Mouse (Mus musculus) midbrain, postnatal 0 days (tissue): Measurements from ENCODE around the gene Nyap1. TPM values are rescaled to one million over a fixed set of nuclear protein-coding genes. Genes with fewer than 3 reads are reported as not detected.

Experiments
- ATAC-seq: fragments of 200-750 bp; cut with Nextera tagmentation; 2 replicates; pipeline ENCODE4 v1.8.0; 2017; ENCODE audit warnings: moderate number of reproducible peaks, mild to moderate bottlenecking, moderate TSS enrichment, moderate library complexity; ENCODE audit not compliant: low FRiP score
- DNase-seq: peaks from one replicate; pipeline ENCODE4 v3.0.0-alpha.2; 2015; ENCODE audit warnings: low spot score
- H3K27ac ChIP-seq: fragments of 300-500 bp; sonication (generic); 2 replicates; pipeline ENCODE4 v1.5.1; 2014; ENCODE audit warnings: low read depth, mild to moderate bottlenecking, low read length, mixed read lengths
- H3K27me3 ChIP-seq: fragments of 300-500 bp; sonication (generic); 2 replicates; pipeline ENCODE4 v1.6.1; 2014; ENCODE audit warnings: low read length, control low read depth, mixed read lengths; ENCODE audit not compliant: insufficient read depth
- H3K36me3 ChIP-seq: fragments of 300-500 bp; sonication (generic); 2 replicates; pipeline ENCODE4 v1.6.1; 2014; ENCODE audit warnings: low read length, control low read depth, mixed read lengths; ENCODE audit not compliant: insufficient read depth
- H3K4me1 ChIP-seq: fragments of 300-500 bp; sonication (generic); 2 replicates; pipeline ENCODE4 v1.6.1; 2014; ENCODE audit warnings: mild to moderate bottlenecking, control low read depth, antibody characterized with exemption, low read length, mixed read lengths; ENCODE audit not compliant: insufficient read depth
- H3K4me2 ChIP-seq: fragments of 300-500 bp; sonication (generic); 2 replicates; pipeline ENCODE4 v1.6.1; 2014; ENCODE audit warnings: low read depth, mild to moderate bottlenecking, low read length, mixed read lengths; ENCODE audit not compliant: poor library complexity, severe bottlenecking
- H3K4me3 ChIP-seq: fragments of 300-500 bp; sonication (generic); 2 replicates; pipeline ENCODE4 v1.5.1; 2014; ENCODE audit warnings: low read depth, mild to moderate bottlenecking, low read length, moderate library complexity
- H3K9ac ChIP-seq: fragments of 300-500 bp; sonication (generic); replicated peaks from 2 replicates; pipeline ENCODE4 v1.6.1; 2014; ENCODE audit warnings: mild to moderate bottlenecking, low read length, moderate library complexity, mixed read lengths; ENCODE audit not compliant: poor library complexity, severe bottlenecking
- H3K9me3 ChIP-seq: fragments of 300-500 bp; sonication (generic); 2 replicates; pipeline ENCODE4 v1.6.1; 2016; ENCODE audit warnings: low read length, control low read depth
- CTCF ChIP-seq: IDR thresholded peaks from 2 replicates; pipeline ENCODE4 v1.5.1; 2016; ENCODE audit warnings: antibody characterized with exemption, mild to moderate bottlenecking
- WGBS: fragments of 180-500 bp; shearing (Covaris S2); extraction: QIAGEN DNeasy Blood & Tissue Kit; methylation state at CpG from one replicate; pipeline ENCODE4 v1.1.7; 2014; 5-methylcytosine and 5-hydroxymethylcytosine counted together
- polyA plus RNA-seq: library from polyadenylated mRNA; unstranded; fragments of >200 nt; fragmentation: Nextera tagmentation; extraction: Ambion mirVana; gene quantifications from 2 replicates; pipeline ENCODE4 v1.2.1, GENCODE M21; 2015
- total RNA-seq: library from RNA; depleted of rRNA; stranded (reverse); fragments of >200 nt; gene quantifications from 2 replicates; pipeline ENCODE4 v1.2.3, GENCODE M21; 2014

Gene Nyap1
- total and polyA plus RNA-seq, 2 experiments from 2014 or later: 50.1 to 261 TPM

- TF ChIP-seq CTCF: no peak
- no peaks in the 10 kb centered on the region for H3K4me1 ChIP-seq
- no peak overlapping the region for H3K9ac ChIP-seq
- no peaks in the 10 kb centered on the region for H3K27me3 ChIP-seq
- no peaks in the 10 kb centered on the region for H3K36me3 ChIP-seq
- no peak overlapping the region for H3K4me3 ChIP-seq
- no peaks in the 10 kb centered on the region for H3K9me3 ChIP-seq
- ATAC-seq: no peak
- H3K4me2 ChIP-seq: no peak overlapping the region
- DNase-seq: no peak
- no peak overlapping the region for H3K27ac ChIP-seq
These were observed 31.3 kb upstream of the Nyap1 start for GRCm38 (mm10) chr5:137772755-137773154.

GRCm38 (mm10) chr5:137770709-137771108 lies 29.3 kb upstream of the Nyap1 start:
- Histone ChIP-seq H3K36me3 (no peaks in the 10 kb centered on the region), H3K27me3 (no peaks in the 10 kb centered on the region), H3K9me3 (no peaks in the 10 kb centered on the region), H3K27ac (no peak overlapping the region), H3K4me3 (no peak overlapping the region), H3K4me1 (no peaks in the 10 kb centered on the region), H3K4me2 (no peak overlapping the region), H3K9ac (no peak overlapping the region)
- DNase-seq (peak; percentile 66), ATAC-seq (0 out of 2 replicates have a peak, but pooled peaks have one; percentile 27)
- 45% methylated on average over 2 of the region's 2 CpGs for WGBS
- TF ChIP-seq CTCF: peak; percentile 88

GRCm38 (mm10) chr5:137768475-137768874 lies 27.1 kb upstream of the Nyap1 start:
- H3K9me3 ChIP-seq: no peaks in the 10 kb centered on the region
- DNase-seq: no peak
- no peak overlapping the region for H3K4me2 ChIP-seq
- H3K4me1 ChIP-seq: no peaks in the 10 kb centered on the region
- 0% methylated on average over 1 of the region's 1 CpGs for WGBS
- H3K4me3 ChIP-seq: no peak overlapping the region
- no peak for TF ChIP-seq CTCF
- H3K36me3 ChIP-seq: no peaks in the 10 kb centered on the region
- H3K9ac ChIP-seq: no peak overlapping the region
- no peak overlapping the region for H3K27ac ChIP-seq
- no peaks in the 10 kb centered on the region for H3K27me3 ChIP-seq
- 0 out of 2 replicates have a peak, but pooled peaks have one; percentile 35 for ATAC-seq

GRCm38 (mm10) chr5:137766270-137766669 lies 24.9 kb upstream of the Nyap1 start:
- Histone ChIP-seq H3K9ac (no peak overlapping the region), H3K4me3 (no peak overlapping the region), H3K4me1 (no peaks in the 10 kb centered on the region), H3K27me3 (no peaks in the 10 kb centered on the region), H3K9me3 (no peaks in the 10 kb centered on the region), H3K27ac (no peak overlapping the region), H3K36me3 (no peaks in the 10 kb centered on the region), H3K4me2 (no peak overlapping the region)
- peak; percentile 68 for TF ChIP-seq CTCF
- DNase-seq (no peak), ATAC-seq (no peak)
- 65% methylated on average over 3 of the region's 3 CpGs for WGBS

- H3K9ac ChIP-seq: no peak overlapping the region
- 49% methylated on average over 9 of the region's 9 CpGs for WGBS
- H3K27ac ChIP-seq: no peak overlapping the region
- no peak overlapping the region for H3K4me3 ChIP-seq
- TF ChIP-seq CTCF: no peak
- DNase-seq (no peak), ATAC-seq (no peak)
- no peaks in the 10 kb centered on the region for H3K4me1 ChIP-seq
- H3K9me3 ChIP-seq: no peaks in the 10 kb centered on the region
- H3K36me3 ChIP-seq: no peaks in the 10 kb centered on the region
- H3K4me2 ChIP-seq: no peak overlapping the region
- no peaks in the 10 kb centered on the region for H3K27me3 ChIP-seq
These were observed 23.4 kb upstream of the Nyap1 start for GRCm38 (mm10) chr5:137764609-137765340.

- Histone ChIP-seq H3K9me3 (no peaks in the 10 kb centered on the region), H3K4me2 (no peak overlapping the region), H3K9ac (no peak overlapping the region), H3K4me1 (no peaks in the 10 kb centered on the region), H3K4me3 (no peak overlapping the region), H3K36me3 (peaks cover 2% of the 10 kb centered on the region; the same call in 1 of the 2 replicates), H3K27ac (peak overlapping the region; percentile 75; the same call in 1 of the 2 replicates), H3K27me3 (no peaks in the 10 kb centered on the region)
- 33% methylated on average over 4 of the region's 4 CpGs for WGBS
- ATAC-seq (peak; percentile 91), DNase-seq (peak; percentile 96)
- TF ChIP-seq CTCF: peak; percentile 83
These were observed 18.6 kb upstream of the Nyap1 start for GRCm38 (mm10) chr5:137759971-137760412.
